Mouse (Mus musculus) heart, adult 2 months (tissue): ENCODE results near the gene Alkbh7.
A peak's percentile ranks its signal among the peaks of the same experiment; 100 is the strongest.

Experiments
- CTCF ChIP-seq: fragments of 200-600 bp; IDR thresholded peaks from 2 replicates; pipeline ENCODE4 v1.8.1; 2022; ENCODE audit warnings: antibody characterized with exemption, mild to moderate bottlenecking, moderate library complexity
- POLR2A ChIP-seq: fragments of 200-500 bp; IDR thresholded peaks from 2 replicates; pipeline ENCODE4 v1.6.1; 2011; ENCODE audit warnings: mild to moderate bottlenecking, low read depth, low read length, control low read depth; ENCODE audit not compliant: insufficient read depth

DNA sequence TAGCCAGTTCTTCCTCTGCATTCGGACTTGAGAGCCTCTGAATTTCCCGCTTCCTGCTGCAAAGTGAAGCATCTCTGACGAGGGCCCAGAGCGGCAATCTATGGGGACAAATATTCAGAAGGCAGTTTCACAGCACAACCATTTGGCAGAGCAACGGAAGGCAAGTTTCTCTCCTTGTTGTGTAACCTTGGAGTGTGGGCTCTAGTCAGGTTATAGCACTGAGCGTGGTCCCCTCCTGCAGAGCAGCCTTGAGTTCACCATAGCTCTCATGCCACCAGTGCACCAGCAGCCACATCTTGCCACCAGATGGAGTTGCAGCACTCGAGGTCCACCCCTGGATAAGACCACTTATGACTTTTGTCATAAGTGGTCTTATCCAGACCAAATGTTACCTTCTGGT is 8.7 kb upstream of the Alkbh7 start:
- peak; percentile 21; the same call in 1 of the 2 replicates for TF ChIP-seq CTCF
- no peak for TF ChIP-seq POLR2A
